In genomic region chr3:131302452-131303319, GRCm38 (mm10) we compare ENCODE assay signal across 8 mouse cellular contexts. TPM values are rescaled to one million over a fixed set of nuclear protein-coding genes. Genes with fewer than 3 reads are reported as not detected.
A peak's percentile ranks its signal among the peaks of the same experiment; 100 is the strongest.
DNase-seq lines count a peak whose midpoint lies in the region; ATAC-seq and TF ChIP-seq lines count a peak whose summit lies in the region.

Gene Cyp2u1, minus strand, starts transcription at chr3:131303227.

- peak within 1 kb of the TSS; percentile 8; the same call in 1 of the 2 replicates for H3K9ac ChIP-seq in ES-Bruce4 (ENCODE audit: low read depth, poor library complexity, severe bottlenecking)
- H3K9ac ChIP-seq in forebrain, embryonic 14.5 days (ENCODE audit: low read length): peak within 1 kb of the TSS; percentile 75
- peak within 1 kb of the TSS; percentile 58; the same call in 1 of the 2 replicates for H3K9ac ChIP-seq in liver, postnatal 0 days (replicated peaks)
- H3K9ac ChIP-seq in neural tube, embryonic 13.5 days: peak within 1 kb of the TSS; percentile 81

- H3K4me1 ChIP-seq in ES-Bruce4 (ENCODE audit: control insufficient read depth, insufficient read depth, low read length): no peaks in the 10 kb centered on the region
- H3K4me1 ChIP-seq in forebrain, embryonic 14.5 days (ENCODE audit: control insufficient read depth, insufficient read depth, low read length): no peaks in the 10 kb centered on the region
- peaks cover 8% of the 10 kb centered on the region for H3K4me1 ChIP-seq in liver, postnatal 0 days (ENCODE audit: insufficient read depth)
- H3K4me1 ChIP-seq in neural tube, embryonic 13.5 days (replicated peaks): peaks cover 16% of the 10 kb centered on the region

- peak; percentile 20 for TF ChIP-seq POLR2A in ES-Bruce4 (IDR thresholded peaks at IDR 0.05; ENCODE audit: insufficient read depth, low read length)

- H3K4me3 ChIP-seq in ES-Bruce4 (ENCODE audit: low read depth, low read length): peak within 1 kb of the TSS; percentile 65
- H3K4me3 ChIP-seq in forebrain, embryonic 14.5 days (ENCODE audit: low read depth, low read length): peak within 1 kb of the TSS; percentile 73
- peak within 1 kb of the TSS; percentile 63 for H3K4me3 ChIP-seq in liver, postnatal 0 days (ENCODE audit: low read depth, low read length)
- peak within 1 kb of the TSS; percentile 60 for H3K4me3 ChIP-seq in neural tube, embryonic 13.5 days

- H3K4me2 ChIP-seq in forebrain, embryonic 14.5 days (ENCODE audit: low read length): peak within 1 kb of the TSS; percentile 95
- H3K4me2 ChIP-seq in liver, postnatal 0 days (ENCODE audit: low read depth, low read length): peak within 1 kb of the TSS; percentile 96
- peak within 1 kb of the TSS; percentile 93 for H3K4me2 ChIP-seq in neural tube, embryonic 13.5 days

- TF ChIP-seq EP300 in ES-Bruce4 (IDR thresholded peaks at IDR 0.05; ENCODE audit: insufficient read depth, low read depth, low read length): no peak
- TF ChIP-seq EP300 in liver, postnatal 0 days (IDR thresholded peaks at IDR 0.05; ENCODE audit: low read depth): no peak

- no peak for TF ChIP-seq CTCF in ES-Bruce4 (IDR thresholded peaks at IDR 0.05; ENCODE audit: low read depth, low read length)
- peak; percentile 40 for TF ChIP-seq CTCF in liver, postnatal 0 days (IDR thresholded peaks at IDR 0.05; ENCODE audit: low read depth)

- H3K36me3 ChIP-seq in ES-Bruce4 (ENCODE audit: control insufficient read depth, insufficient read depth, low read length, poor library complexity, severe bottlenecking): no peaks in the 10 kb centered on the region
- no peaks in the 10 kb centered on the region for H3K36me3 ChIP-seq in forebrain, embryonic 14.5 days (ENCODE audit: control insufficient read depth, insufficient read depth, low read length)
- no peaks in the 10 kb centered on the region for H3K36me3 ChIP-seq in liver, postnatal 0 days (replicated peaks; ENCODE audit: insufficient read depth, low read length)
- H3K36me3 ChIP-seq in neural tube, embryonic 13.5 days: no peaks in the 10 kb centered on the region

- no peak within 1 kb of the TSS for H3K27ac ChIP-seq in ES-Bruce4 (ENCODE audit: insufficient read depth, low read length)
- peak within 1 kb of the TSS; percentile 70 for H3K27ac ChIP-seq in forebrain, embryonic 14.5 days (ENCODE audit: low read depth, low read length)
- no peak within 1 kb of the TSS for H3K27ac ChIP-seq in liver, postnatal 0 days (ENCODE audit: low read depth)
- H3K27ac ChIP-seq in neural tube, embryonic 13.5 days (replicated peaks): peak within 1 kb of the TSS; percentile 84

- H3K27me3 ChIP-seq in ES-Bruce4 (ENCODE audit: control insufficient read depth, insufficient read depth, low read length, poor library complexity, severe bottlenecking): no peaks in the 10 kb centered on the region
- H3K27me3 ChIP-seq in forebrain, embryonic 14.5 days (replicated peaks; ENCODE audit: control insufficient read depth, insufficient read depth, low read length): no peaks in the 10 kb centered on the region; the same call in 1 of the 2 replicates
- H3K27me3 ChIP-seq in liver, postnatal 0 days (ENCODE audit: insufficient read depth, low read length): no peaks in the 10 kb centered on the region
- H3K27me3 ChIP-seq in neural tube, embryonic 13.5 days: peaks cover 3% of the 10 kb centered on the region; the same call in 1 of the 2 replicates

- no peaks in the 10 kb centered on the region for H3K9me3 ChIP-seq in ES-Bruce4 (replicated peaks; ENCODE audit: control insufficient read depth, insufficient read depth, low read length, poor library complexity, severe bottlenecking)
- H3K9me3 ChIP-seq in forebrain, embryonic 14.5 days (replicated peaks; ENCODE audit: control insufficient read depth, low read length): no peaks in the 10 kb centered on the region
- no peaks in the 10 kb centered on the region for H3K9me3 ChIP-seq in liver, postnatal 0 days (ENCODE audit: low read length)
- no peaks in the 10 kb centered on the region for H3K9me3 ChIP-seq in neural tube, embryonic 13.5 days

- under 1% methylated on average over 71 of the region's 71 CpGs for WGBS in forebrain, embryonic 14.5 days
- 2% methylated on average over 65 of the region's 71 CpGs for WGBS in liver, postnatal 0 days (ENCODE audit: insufficient replicate concordance)
- under 1% methylated on average over 71 of the region's 71 CpGs for WGBS in neural tube, embryonic 13.5 days

- intact Hi-C loops in heart, postnatal 14 days (cut with DNase I): loop anchor here (5.0 kb wide), 1 partner anchor 250 kb away; no protein-coding TSS in a partner anchor

- ATAC-seq in forebrain, embryonic 14.5 days: peak; percentile 99
- ATAC-seq in liver, postnatal 0 days: peak; percentile 95
- ATAC-seq in neural tube, embryonic 13.5 days (ENCODE audit: low read depth): peak; percentile 98

- peak; percentile 66 for DNase-seq in c-Kit-positive CD71-positive TER-119-positive erythroid progenitor cells, embryonic 14.5 days (ENCODE audit: low spot score)
- DNase-seq in forebrain, embryonic 14.5 days (ENCODE audit: low spot score): peak; percentile 94
- DNase-seq in heart, postnatal 14 days: peak; percentile 90 to 91
- DNase-seq in layer of hippocampus, adult 11-12 months (ENCODE audit: low spot score): peak; percentile 91
- peak; percentile 83 for DNase-seq in liver, postnatal 0 days
- DNase-seq in telencephalon, adult 2 months (ENCODE audit: low read depth, low spot score): peak; percentile 83

RNA-seq across cellular contexts. Expression of gene Cyp2u1, which starts in this region (rescaled TPM):
- polyA plus RNA-seq in ES-Bruce4 (2011; ENCODE audit: insufficient read depth, insufficient read length, low read depth, missing spikeins): 0.90 and 1.2 TPM in 2 replicates
- 3.4 and 5.0 TPM in 2 replicates for polyA plus RNA-seq in forebrain, embryonic 14.5 days (2014; fragmentation: Nextera tagmentation; extraction: Ambion mirVana)
- total RNA-seq in heart, postnatal 14 days (2021): 10 to 100 TPM; 27.8 to 30.0 TPM
- polyA plus RNA-seq in liver, postnatal 0 days (2015; fragmentation: Nextera tagmentation; extraction: Ambion mirVana): 1.2 and 1.4 TPM in 2 replicates
- polyA plus RNA-seq in neural tube, embryonic 13.5 days (2015; fragmentation: Nextera tagmentation; extraction: Ambion mirVana): 5.4 and 6.5 TPM in 2 replicates

Comparison
In these comparisons a context has a peak if more than half of its experiments do, and no peak if none do; other contexts are left out.
1. H3K27ac ChIP-seq: peak in forebrain, embryonic 14.5 days (single experiment) and neural tube, embryonic 13.5 days (single experiment); none in ES-Bruce4 (single experiment) and liver, postnatal 0 days (single experiment).
2. H3K9ac ChIP-seq: peak in every context shown above with its lines; median percentile 81 in neural tube, embryonic 13.5 days; 75 in forebrain, embryonic 14.5 days; 58 in liver, postnatal 0 days; 8 in ES-Bruce4.
3. Peak in every context shown above with its lines, with median percentiles within 50 percentile points of each other: H3K4me3 ChIP-seq, DNase-seq, ATAC-seq and H3K4me2 ChIP-seq.